Mouse (Mus musculus): ENCODE measurements around the gene Gphn.
"Not testable (repeated sequence)": the region's sequence is repeated elsewhere in the genome, so short reads cannot be mapped to it uniquely, and the experiment has no call there.

Gene Gphn

DNA sequence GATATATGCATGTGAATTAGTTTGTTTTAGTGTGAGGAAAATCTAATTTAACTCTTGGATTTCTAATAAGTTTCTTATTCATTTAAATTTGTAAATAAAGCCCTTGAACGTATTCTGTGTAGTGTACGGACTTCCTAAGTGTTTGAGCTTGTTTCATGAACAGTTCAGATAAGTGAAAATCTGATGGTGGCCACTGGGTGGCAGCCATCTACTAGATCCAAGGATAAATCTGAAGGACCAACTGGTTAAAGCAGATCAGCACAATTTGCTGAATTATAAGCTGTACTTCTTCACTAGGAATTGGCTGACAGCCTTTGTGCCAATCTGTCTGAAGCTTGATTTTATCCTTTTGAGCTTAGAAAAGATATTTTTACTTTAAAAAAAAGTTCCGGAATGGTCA, 105.9 kb downstream of the Gphn start:
- DNase-seq (ENCODE audit: low read depth, low spot score), result peak; percentile 43

DNA sequence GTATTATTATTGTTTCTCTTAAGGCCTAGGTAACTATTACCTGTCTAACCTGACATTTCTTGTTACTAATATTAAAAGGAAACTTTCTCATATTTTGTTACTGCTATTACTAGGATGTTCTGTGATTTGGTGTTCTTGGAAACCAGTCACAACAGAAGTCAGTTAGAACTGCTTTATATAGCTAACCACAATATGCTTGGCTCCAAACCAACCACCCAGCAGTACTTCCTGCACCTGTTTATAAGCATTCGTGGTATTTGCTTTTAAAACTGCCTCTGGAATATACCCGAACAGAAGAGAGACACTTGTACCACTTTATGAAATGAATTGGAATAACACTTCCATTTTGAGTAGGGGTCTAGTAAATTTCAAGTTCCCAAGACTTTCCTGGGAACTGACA, 130.3 kb downstream of the Gphn start:
- peak; percentile 40 for DNase-seq (ENCODE audit: low read depth, low spot score)

DNA sequence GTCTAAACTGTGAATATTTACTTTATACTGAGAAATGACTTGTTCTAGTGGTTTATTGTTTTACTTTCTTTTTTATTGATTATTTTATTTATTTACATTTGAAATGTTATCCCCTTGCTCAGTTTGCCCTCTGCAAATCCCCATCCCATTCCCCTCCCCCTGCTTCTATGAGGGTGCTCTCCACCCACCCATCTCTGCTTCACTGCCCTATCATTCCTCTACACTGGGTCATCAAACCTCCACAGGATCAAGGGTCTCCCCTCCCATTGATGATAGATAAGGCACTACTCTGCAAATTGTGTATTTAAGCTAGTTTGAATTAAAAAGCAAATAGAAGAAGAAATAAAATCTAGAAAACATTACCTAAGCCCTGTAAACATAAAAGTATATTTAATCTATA, 163.1 kb downstream of the Gphn start:
- no peak for DNase-seq (ENCODE audit: low read depth, low spot score)

DNA sequence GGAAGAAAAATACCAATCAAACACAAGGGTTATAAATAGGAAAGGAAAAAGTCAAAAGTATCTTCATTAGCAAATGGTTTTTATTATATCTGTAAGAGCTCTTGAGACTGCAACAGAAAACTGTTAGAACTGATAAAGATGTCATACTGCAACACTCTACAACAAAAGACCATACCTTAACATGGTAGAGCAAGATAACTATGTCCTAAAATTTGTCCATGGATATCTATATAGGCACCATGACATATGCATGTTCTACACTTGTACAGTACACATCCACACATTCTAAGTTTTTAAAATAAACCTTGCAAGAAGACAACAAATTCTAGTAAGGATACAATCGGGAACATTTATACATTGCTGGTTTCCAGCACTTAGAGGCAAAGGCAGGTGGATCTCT, 169.1 kb downstream of the Gphn start:
- DNase-seq (ENCODE audit: low read depth, low spot score), result no peak

DNA sequence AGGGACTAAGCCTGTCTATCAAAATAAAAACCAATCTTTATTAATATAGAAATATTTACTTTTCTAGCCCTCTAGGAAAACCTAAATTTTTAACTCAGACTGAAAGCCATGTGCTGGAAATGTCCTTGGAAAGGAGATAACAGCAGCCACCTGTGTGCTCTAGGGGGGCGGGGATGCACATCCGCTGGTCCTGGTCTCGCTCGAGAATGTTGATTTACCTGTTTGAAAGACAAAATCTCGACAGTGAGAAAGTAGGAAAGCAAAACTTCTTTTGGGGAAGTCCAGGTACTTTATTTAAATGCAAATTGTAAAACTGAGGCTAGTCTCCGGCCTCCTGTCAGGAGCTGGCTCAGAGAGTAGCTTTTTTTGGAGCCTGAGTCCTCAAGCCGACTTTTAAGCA, 181.3 kb downstream of the Gphn start:
- DNase-seq (ENCODE audit: low read depth, low spot score), result not testable (repeated sequence)

DNA sequence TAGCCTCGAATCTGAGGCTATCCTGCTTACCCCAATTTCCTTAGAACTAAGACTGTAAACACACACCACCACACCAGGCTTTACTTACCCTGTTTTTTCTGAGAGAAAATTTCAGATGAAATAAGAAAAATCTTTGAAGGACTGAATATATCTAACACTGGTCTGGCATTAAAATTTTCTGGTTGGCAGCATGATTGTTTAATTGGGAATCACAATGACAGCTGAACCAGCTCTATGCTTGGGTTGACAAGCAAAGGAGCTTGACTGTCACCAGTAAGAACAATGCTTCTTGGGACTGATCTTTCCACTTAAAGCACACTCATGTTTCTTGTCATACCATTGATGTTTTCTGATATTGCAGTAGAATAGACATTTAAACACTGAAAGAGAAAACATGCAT, 296.0 kb downstream of the Gphn start:
- no peak for DNase-seq (ENCODE audit: low read depth, low spot score)

DNA sequence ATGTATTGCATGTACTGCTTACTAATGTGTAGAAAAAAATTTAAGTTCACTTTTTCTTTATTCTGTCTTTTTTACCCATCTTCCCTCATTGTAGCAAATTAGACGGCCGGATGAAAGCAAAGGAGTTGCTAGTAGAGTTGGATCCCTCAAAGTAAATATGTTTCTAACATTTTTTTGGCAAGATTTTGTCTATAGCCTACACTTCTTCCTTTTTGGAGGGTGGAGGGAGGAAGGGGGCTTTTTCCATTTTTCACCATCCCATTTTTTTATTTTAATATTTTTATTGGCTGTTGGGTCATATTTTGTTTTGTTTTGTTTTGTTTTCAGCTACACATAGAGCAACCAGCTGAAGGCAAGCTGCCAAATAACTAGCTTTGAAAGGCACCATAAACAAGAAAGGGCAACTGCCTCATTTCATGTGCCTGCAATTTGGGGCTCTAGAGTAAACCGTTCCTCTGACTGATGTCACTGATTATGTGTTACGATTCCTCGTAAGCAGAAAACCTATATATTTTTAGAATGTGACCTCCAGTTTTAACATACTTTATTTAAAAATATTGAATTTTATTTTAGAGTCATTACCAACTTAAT, 296.7 kb downstream of the Gphn start:
- DNase-seq (ENCODE audit: low read depth, low spot score), result no peak

DNA sequence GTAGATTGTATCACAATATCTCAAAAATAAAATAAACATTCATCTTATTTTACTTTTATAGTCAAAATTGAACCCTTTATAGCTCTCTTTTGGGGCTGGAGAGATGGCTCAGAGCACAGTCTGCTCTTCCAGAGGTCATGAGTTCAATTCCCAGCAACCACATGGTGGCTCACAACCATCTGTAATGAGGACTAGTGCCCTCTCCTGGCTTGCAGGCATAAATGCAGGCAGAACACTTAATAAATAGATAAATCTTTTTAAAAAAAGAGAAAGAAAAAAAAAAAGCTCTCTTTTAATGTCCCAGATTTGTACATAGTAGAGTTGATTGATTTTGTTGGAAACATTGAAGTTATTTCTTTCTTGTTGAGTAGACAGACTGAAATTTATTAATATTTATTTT, 311.4 kb downstream of the Gphn start:
- DNase-seq (ENCODE audit: low read depth, low spot score), result not testable (repeated sequence)

DNA sequence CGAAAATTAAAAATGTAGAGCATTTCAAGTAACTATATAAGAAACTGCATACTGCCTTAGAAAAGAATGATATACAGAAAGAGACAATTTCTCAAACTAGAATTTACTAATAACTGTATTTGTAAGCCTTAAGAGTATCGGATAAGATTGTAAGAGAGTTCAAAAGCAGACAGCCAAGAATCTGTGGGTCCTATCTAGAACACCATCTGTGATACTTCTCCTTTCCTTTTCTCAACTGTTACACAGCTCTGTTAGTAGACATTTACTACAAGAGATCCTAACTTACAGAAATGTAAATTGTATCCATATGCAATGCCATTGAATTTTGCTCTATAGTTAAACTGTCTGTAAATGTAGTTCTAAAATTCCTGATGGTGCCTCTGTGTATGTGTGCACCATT, 324.7 kb downstream of the Gphn start:
- no peak for DNase-seq (ENCODE audit: low read depth, low spot score)

DNA sequence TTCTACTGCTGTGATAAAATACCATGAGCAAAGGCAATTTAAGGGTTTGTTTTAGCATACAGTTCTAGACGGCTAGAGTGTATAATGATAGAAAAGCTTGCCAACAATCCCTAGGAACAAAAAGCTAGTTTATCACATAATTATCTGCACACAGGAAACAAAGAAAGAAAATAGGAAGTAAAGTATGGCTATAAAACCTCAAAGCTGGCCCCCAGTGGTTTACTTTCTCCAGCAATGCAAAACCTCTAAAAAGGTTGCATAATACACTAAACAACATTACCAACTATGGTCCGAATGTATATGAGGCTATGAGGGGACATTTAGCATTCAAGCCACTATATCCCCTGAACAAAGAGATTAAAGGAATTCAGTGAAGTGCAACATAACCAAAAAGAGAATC, 405.6 kb downstream of the Gphn start:
- no peak for DNase-seq (ENCODE audit: low read depth, low spot score)

DNA sequence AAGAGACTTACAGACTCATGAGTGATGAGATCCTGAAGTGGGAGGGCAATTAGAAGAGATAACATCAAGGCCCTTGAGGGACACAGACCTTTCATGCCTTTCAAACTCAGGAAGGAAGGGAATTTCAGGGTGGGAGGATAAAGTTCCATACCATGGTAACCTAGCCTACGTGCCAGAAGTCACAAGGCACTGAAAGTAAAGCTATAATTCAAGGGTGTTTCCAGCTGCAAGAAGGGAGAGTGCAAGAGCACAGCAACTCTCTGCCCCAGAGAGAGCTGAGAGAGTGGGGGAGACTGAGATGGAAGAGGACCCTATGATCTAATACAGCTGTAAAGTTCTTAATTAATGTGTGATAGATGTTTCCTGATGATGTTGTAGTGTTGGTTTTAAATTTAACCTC, 413.3 kb downstream of the Gphn start:
- DNase-seq (ENCODE audit: low read depth, low spot score), result no peak

DNA sequence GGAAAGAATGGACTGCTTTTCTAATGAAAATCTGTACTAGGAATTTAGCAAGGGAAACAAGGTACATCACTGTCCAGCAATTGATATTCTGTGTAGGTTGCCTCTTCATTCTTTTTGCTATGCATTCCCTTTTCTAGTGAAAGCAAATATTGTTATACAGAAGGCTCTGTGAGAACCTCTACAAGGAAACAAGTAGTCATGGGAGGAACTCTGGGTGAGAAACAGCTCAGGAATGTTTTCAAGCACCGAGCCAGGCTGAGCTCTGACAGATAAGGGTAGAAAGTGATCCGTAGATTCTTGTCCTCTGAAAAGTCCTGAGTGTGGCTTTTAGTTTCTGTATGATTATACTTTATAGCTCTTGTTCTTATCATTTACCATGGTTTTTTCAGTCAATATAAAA, 413.9 kb downstream of the Gphn start:
- DNase-seq (ENCODE audit: low read depth, low spot score), result no peak

DNA sequence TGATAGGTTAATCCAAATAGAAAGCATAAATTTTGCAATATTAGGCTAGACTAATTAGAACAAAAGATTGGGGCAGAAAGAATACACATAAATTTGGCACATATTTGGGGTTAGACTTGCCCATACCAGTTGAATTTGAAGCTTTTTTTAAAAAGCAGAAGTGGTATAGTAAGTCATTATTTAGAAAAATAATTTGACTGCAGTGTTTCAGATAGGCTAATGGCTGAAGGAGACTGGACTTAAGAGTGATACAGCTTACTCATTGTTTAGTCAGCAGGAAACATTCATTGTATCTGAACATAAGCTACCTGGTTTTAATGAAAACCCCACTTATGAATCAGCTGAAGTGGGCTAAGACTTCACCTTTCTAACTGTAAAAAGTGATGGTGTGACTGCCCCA, 415.0 kb downstream of the Gphn start:
- DNase-seq (ENCODE audit: low read depth, low spot score), result no peak

DNA sequence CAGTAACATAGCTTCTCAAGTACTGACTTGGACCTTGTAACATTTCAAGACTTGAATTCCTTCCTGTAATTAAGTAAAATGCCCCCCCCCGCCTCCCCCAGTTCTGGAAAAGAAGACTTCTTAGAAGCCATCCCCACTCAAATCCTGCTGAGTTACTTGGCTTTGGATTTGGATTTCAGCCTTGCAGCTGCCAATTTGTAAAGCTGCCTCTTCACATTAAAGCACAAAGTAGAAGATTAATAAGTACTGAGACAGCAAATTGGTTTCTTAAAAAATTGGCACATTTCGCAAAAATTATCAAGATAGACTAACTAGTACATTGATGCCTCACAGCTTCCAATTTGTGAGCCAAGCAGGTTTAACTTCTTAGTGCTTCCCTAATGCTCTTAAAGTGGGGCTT, 417.5 kb downstream of the Gphn start:
- DNase-seq (ENCODE audit: low read depth, low spot score), result no peak

DNA sequence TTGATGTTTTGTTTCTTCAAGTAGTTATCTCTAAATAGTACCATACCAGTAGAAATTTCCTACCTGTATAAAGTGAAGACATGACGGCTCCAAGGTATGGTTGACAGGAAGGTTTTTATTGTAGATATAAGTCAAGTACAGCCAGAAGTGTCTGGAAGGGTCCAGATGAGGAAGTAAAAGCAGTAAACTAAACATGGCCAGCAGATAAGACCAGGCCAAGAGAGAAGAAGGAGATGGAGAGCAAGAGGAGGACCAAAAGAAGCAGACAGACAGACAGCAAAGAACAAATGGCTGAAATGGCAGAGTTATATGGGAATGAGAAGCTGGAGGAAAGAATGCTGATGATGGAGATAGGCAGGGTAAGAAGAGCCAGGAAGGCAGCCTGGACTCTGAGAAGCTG, 419.1 kb downstream of the Gphn start:
- no peak for DNase-seq (ENCODE audit: low read depth, low spot score)

DNA sequence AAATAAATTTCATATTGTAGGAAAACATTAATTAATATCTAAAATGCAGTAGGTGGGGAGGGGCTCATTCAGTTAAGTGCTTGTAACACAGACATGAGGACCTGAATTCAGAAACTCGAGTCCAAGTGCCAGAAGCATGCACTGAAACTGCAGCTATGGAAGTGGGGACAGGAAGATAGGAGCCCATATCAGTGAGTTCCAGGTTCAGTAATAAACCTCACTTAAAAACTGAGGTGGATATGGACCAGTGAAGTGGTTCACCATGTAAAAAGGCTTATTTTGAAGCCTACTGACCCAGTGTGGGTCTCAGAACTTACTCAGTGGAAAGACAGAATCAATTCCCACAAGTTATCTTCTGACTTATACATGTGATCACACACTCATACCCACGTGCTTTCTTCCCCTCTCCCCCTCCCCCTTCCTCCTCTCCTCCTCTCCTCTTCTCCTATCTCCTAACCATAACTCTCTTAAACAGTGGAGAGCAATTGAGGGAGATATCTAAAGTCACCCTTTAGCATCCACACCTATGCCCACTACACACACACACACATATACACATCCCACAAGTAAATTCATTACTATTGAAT, 433.6 kb downstream of the Gphn start:
- DNase-seq (ENCODE audit: low read depth, low spot score), result no peak

DNA sequence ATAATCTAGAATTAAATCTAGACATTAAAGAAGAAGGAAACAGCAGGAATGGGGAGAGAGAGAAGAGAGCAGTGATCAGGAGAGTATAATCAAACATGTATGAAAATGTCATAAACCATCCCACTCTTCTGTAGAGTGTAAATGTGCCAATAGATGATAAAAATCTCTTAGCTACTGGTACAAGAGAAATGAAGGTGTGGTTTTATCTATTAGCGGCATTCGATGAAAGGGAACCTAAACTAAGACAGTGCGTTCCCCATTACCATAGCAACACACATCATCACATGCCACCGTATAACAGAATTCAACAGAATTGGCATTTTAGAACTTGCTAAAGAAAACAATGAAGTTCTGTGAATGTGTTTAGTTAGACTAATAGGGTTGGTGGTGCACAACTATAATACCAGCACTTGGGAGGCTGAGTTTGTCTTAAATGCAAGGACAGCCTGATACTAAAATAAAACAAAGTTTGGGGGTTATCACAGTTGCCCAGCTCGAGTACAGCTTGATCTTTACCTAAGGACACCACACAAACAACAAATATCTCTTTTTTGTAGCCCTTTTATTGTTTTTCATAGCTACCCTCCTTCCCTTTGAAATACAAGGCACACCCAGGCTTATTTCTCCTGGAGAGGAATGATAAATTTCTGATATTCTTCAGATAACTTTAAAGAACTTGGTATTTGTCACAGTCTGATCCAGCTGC, 452.1 kb downstream of the Gphn start:
- DNase-seq (ENCODE audit: low read depth, low spot score), result no peak

DNA sequence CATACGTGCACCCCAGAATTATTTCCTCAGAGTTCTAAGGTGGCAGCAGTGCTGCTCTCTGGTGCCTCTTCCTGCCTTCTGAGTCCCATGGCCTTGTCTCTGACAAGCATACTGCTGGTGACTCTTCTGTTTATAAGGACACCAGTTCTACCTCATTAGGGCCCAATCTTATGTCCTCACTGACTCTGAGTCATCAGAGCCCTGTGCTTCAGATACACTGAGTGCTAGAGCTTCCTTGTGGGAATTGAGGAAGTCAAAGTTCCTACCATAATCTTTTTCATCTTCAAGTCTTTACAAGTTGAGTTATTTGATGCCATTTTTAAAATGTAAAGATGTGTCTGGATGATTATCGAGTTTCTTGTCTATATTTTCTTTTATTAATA, 452.6 kb downstream of the Gphn start:
- no peak for DNase-seq (ENCODE audit: low read depth, low spot score)

DNA sequence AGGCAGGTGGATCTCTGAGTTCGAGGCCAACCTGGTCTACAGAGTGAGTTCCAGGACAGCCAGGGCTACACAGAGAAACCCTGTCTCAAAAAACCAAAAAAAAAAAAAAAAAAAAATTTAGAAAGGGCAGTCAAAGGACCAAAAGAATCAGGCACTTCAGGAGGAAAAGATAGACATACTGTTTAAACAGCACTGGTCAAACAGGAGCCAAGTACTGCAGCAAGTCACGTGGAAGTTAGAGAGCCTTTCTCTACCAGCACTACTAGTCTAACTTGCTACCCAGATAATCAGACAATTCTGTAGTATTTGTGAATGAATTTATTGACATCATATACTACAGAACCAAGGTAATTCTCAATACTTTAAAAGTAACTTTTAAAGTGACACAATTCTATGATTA, 454.9 kb downstream of the Gphn start:
- no peak for DNase-seq (ENCODE audit: low read depth, low spot score)

DNA sequence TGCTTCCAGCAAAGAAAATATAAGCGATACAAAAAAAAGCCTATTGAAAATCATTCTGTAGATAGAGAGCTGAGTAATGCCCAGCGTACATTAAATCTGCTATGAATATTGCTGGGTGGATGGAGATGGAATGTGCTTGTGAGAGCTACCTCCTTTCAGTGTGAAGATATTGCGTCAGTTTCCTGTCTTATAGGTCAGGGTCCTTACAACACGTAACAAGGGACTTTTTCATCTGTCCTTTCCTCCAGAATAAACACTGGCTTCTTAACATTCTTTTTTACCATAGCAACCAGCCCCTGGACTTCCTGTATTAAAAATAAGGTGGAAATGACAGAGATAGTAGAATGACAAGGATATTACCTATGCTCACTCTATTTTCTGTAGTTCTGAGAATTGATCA, 456.1 kb downstream of the Gphn start:
- DNase-seq (ENCODE audit: low read depth, low spot score), result no peak

DNA sequence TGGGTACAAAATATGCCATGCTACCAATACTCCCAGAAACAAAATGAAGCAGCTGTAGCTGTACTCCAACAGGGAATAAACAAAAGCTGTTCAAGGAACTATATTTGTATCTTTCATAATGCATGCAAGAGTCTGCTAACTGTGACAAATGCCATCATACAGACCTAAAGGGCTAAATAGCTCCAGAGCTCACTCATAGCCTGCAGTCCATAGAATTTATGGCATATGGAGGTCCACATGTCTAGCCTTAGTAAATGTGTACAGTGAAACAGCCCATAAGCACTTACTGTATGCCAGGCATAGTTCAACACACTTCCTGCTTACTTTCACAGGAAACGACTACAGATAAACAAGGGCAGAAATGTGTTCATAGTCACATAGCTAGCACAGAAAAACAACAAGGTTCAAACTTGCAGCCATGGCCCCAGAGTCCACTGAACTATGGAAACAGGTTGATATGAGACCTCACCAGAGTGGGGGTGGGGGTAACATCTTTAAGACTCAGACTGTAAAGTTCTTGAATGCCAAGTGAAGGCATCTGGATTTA, 459.6 kb downstream of the Gphn start:
- DNase-seq (ENCODE audit: low read depth, low spot score), result peak; percentile 9

DNA sequence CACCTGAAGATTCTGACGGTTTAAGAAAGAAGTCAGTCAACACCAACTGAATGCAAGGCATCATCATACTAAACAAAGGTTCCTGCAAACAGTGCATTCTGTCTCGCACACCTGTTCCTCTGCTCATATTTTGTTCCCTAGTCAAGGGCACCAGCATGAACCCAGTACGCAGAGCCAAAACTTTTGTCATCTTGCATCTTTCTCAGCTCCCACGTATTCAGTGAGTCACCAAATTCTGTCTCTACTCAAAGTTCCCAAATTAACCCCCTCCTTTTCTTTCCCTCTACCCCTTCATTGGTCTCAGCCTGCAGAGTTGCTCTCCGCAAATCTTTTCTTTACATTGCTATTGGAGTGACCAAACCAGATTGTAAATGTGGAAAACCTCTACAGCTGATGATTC, 462.7 kb downstream of the Gphn start:
- no peak for DNase-seq (ENCODE audit: low read depth, low spot score)

DNA sequence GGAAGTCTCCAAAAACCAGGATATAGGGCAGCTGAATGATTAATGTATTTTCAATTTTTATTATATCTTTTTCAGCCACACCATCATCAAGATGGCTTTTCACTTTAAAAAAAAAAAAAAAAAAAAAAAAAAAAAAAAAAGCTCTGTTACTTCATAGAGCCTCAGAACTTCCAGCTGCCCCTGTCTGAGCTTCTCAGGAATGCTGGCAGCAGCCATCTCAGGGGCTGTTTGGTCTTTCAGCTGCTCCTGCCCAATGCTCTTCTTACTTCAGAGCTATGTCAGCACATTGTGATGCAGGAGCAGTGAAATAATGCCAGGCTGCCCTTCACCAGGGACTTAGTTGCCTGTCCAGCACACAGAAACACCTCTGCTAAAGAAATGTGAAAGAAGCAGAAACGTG, 465.1 kb downstream of the Gphn start, which contains the start of gene Fam71d:
Fam71d (plus strand) TSS at position 211 of the 400 bp plus-strand sequence.
- no peak for DNase-seq (ENCODE audit: low read depth, low spot score)

All from CD4-positive helper T cell, adult 2 months (primary cell).